Mouse (Mus musculus) embryonic stem cell, embryonic (primary cell): ENCODE measurements around the gene Ppp1r12a.

ENCODE experiments used
- CTCF ChIA-PET, 4 experiments: fragments of 300-600 bp in 2 of 4; fragments of 350-600 bp in 2 of 4; sonication (Branson Sonifier 250); formaldehyde crosslinking; loops; one replicate each; lab custom pipeline; 2022; ENCODE audit warnings: inconsistent platforms in 2 of 4; lab: Charles Lee
- POLR2A ChIA-PET, 4 experiments: fragments of 300-600 bp in 2 of 4; fragments of 350-600 bp in 2 of 4; sonication (Branson Sonifier 250); formaldehyde crosslinking; loops; one replicate each; lab custom pipeline; 2022; ENCODE audit warnings: antibody characterized with exemption in 4 of 4, inconsistent platforms in 1 of 4; lab: Charles Lee

The Ppp1r12a gene

GRCm38 (mm10) chr10:108155042-108155686 lies 6.8 kb upstream of the Ppp1r12a start:
- CTCF ChIA-PET = interaction anchor here in 1 of 4 experiments (0.7 kb wide), 1 partner anchor 297 kb away, joined by 6 read pairs; no protein-coding TSS in a partner anchor
- POLR2A ChIA-PET = interaction anchor here in 1 of 4 experiments (1.4 kb wide), 1 partner anchor 144 kb away, joined by 3 read pairs; no protein-coding TSS in a partner anchor

- ChIA-PET CTCF (interaction anchor here in 1 of 4 experiments (0.7 kb wide), 1 partner anchor 297 kb away, joined by 6 read pairs; no protein-coding TSS in a partner anchor), POLR2A (interaction anchor here in 2 of 4 experiments (0.6 to 1.4 kb wide), 2 partner anchors 137 to 143 kb away, joined by 3 read pairs; no protein-coding TSS in a partner anchor)
These were observed 6.3 kb upstream of the Ppp1r12a start for GRCm38 (mm10) chr10:108155687-108156067.

- ChIA-PET POLR2A (interaction anchor here in 2 of 4 experiments (0.6 to 1.4 kb wide), 3 partner anchors 28 to 143 kb away, joined by 3 read pairs; no protein-coding TSS in a partner anchor), CTCF (no interaction called here)
These were observed 5.9 kb upstream of the Ppp1r12a start for GRCm38 (mm10) chr10:108156128-108156527.

DNA sequence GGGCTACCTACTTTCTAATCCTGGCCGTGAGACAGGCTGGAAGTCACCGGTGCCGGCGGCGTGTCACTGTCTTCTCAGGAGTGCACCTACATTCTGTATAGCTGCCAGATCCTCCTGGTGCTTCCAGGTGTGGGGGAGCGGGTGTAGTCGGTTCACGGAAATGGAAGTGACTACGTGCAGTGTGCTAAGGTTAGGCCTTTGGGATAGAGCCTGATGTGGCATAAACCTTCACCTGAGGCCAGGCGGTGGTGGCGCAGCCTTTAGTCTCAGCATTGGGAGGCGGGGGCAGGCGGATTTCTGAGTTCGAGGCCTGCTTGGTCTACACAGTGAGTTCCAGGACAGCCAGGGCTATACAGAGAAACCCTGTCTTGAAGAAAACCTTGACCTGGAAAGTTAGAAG lies 3.0 kb upstream of the Ppp1r12a start:
- POLR2A ChIA-PET = interaction anchor here in 2 of 4 experiments (0.6 to 1.0 kb wide), 3 partner anchors 12 to 268 kb away, joined by 3 to 4 read pairs (median 3); no protein-coding TSS in a partner anchor
- CTCF ChIA-PET = no interaction called here

GRCm38 (mm10) chr10:108162297-108163020 lies 466 bp downstream of the Ppp1r12a start:
- ChIA-PET CTCF (interaction anchor here in 1 of 4 experiments (0.6 kb wide), 1 partner anchor 1660 kb away, joined by 6 read pairs; no protein-coding TSS in a partner anchor), POLR2A (interaction anchor here (0.9 to 4.3 kb wide), 53 partner anchors 9 to 271 kb away, joined by 3 to 34 read pairs (median 5); partner anchors contain the start of gene Pawr (in 3 of the 4))

DNA sequence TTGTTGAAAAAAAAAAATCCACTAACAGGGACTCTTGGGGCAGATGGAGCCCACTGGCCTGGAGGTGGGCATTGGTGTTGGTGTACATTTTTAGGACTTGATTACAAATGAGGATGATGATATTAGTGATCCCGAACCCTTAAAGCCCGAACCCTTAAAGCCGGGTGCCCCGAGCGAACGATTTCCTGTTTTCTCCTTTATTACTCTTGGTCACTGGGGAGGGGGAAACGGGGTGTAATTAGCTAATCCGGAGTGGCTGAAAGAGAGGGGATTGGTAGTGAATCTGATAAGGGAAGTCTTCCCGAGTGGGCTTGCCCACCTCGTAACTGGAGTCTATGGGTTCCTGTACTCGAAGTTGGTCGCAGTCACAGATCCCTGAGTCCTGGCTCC lies 1.0 kb downstream of the Ppp1r12a start:
- CTCF ChIA-PET = no interaction called here
- POLR2A ChIA-PET = interaction anchor here in 2 of 4 experiments (1.0 to 4.3 kb wide), 15 partner anchors 8 to 169 kb away, joined by 3 to 34 read pairs (median 7); partner anchors contain the start of gene Pawr (in 1 of the 2)

- POLR2A ChIA-PET = interaction anchor here in 2 of 4 experiments (1.0 to 4.3 kb wide), 8 partner anchors 8 to 136 kb away, joined by 3 to 34 read pairs (median 8); no protein-coding TSS in a partner anchor
- CTCF ChIA-PET = no interaction called here
These were observed 1.5 kb downstream of the Ppp1r12a start for GRCm38 (mm10) chr10:108163451-108163850.

DNA sequence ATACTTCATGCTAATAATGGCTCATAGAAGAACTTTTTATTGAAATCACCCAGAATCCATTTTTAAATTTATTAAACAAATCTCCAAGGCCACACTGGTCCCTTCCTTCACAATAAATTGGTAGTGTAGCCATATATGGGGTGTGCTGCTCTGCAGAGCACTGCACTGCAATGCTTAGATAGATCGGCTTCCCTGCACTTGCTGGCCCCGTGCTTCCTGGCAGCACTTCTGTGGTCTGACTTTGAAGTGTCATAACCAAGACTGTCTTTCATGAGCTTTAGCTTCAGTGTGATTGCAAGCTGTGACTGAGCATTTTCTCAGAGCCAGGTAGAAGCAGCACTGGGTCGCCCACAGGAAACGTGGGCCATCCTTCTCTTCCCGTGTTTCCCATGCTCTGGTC lies 5.8 kb downstream of the Ppp1r12a start:
- POLR2A ChIA-PET = interaction anchor here in 1 of 4 experiments (1.1 to 2.6 kb wide), 3 partner anchors 12 to 124 kb away, joined by 3 to 11 read pairs (median 4); no protein-coding TSS in a partner anchor

GRCm38 (mm10) chr10:108170818-108171217 lies 8.8 kb downstream of the Ppp1r12a start:
- CTCF ChIA-PET = no interaction called here
- POLR2A ChIA-PET = interaction anchor here (0.6 to 4.2 kb wide), 4 partner anchors 8 to 75 kb away, joined by 3 to 23 read pairs (median 4); partner anchors contain the start of gene Ppp1r12a (in 1 of the 4)

More for the DNA sequence above, 5.8 kb downstream of the Ppp1r12a start:
- CTCF ChIA-PET = no interaction called here

GRCm38 (mm10) chr10:108171637-108172036 lies 9.6 kb downstream of the Ppp1r12a start:
- POLR2A ChIA-PET = interaction anchor here (0.6 to 4.2 kb wide), 5 partner anchors 8 to 265 kb away, joined by 3 to 23 read pairs (median 4); partner anchors contain the start of gene Ppp1r12a (in 2 of the 4)
- CTCF ChIA-PET = no interaction called here

DNA sequence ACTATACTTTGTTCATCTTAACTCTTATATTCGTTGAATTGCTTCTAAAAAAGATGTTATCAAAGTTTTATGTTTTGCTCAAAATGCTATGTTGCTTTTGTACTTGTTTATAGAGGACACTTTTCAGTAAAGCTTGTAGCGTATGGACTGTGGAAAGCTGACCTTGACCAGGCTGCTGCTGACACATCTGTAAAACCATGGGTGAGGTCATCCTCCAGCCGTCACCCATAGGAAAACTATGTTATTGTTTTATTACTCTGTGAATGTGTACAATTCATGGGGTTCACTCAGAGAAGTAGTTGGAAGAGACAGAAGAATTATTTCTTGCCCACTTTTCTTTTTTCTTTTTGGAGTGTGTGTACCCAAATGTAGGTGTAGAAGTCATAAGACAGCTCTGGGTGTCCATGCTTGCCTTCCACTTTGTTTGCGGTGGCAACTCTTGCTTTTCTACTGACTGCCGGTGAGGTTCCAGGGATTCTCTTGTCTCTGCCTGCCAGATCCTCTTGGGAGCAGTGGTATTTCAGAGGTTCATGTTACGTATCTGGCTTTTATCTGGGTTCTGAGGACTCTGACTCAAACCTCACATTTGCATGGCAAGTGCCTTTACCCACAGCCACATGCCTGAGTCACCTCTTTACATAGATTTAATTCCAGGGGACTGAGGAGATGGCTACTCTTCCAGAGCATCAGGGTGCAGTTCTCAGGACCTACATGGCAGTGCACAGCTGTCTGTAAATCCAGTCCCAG lies 11.0 kb downstream of the Ppp1r12a start:
- ChIA-PET POLR2A (interaction anchor here in 3 of 4 experiments (0.9 to 4.2 kb wide), 6 partner anchors 11 to 126 kb away, joined by 3 to 23 read pairs (median 5); partner anchors contain the start of gene Ppp1r12a (in 3 of the 3)), CTCF (no interaction called here)

DNA sequence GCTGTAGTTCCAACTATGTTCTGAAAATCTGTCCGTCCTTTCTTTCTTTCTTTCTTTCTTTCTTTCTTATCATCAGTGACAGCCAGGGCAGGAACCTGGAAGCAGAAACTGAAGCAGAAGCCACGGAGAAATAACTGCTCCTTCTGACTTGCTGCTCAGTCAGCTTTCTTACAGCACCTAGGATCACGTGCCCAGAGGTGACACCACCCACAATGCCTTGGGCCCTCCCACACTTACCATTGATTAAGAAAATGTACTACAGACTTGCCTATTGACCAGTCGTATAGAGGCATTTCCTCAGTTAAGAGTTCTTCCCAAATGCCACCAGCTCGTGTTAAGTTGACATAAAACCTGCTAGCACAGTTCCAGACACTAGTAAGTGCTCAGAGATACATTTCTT lies 12.1 kb downstream of the Ppp1r12a start:
- ChIA-PET POLR2A (interaction anchor here in 2 of 4 experiments (0.7 to 2.3 kb wide), 4 partner anchors 9 to 12 kb away, joined by 3 to 9 read pairs (median 4); partner anchors contain the start of gene Ppp1r12a (in 1 of the 2)), CTCF (no interaction called here)

GRCm38 (mm10) chr10:108175885-108176284 lies 13.9 kb downstream of the Ppp1r12a start:
- POLR2A ChIA-PET = interaction anchor here in 1 of 4 experiments (1.5 to 2.3 kb wide), 3 partner anchors 11 to 14 kb away, joined by 4 to 9 read pairs (median 7); partner anchors contain the start of gene Ppp1r12a
- CTCF ChIA-PET = interaction anchor here in 1 of 4 experiments (1.2 kb wide), 1 partner anchor 8 kb away, joined by 3 read pairs; no protein-coding TSS in a partner anchor

GRCm38 (mm10) chr10:108178285-108178848 lies 16.4 kb downstream of the Ppp1r12a start:
- ChIA-PET CTCF (interaction anchor here in 1 of 4 experiments (0.6 kb wide), 1 partner anchor 24 kb away, joined by 3 read pairs; no protein-coding TSS in a partner anchor), POLR2A (interaction anchor here in 2 of 4 experiments (1.3 to 4.2 kb wide), 6 partner anchors 9 to 17 kb away, joined by 3 to 27 read pairs (median 10); partner anchors contain the start of gene Ppp1r12a (in 1 of the 2))

DNA sequence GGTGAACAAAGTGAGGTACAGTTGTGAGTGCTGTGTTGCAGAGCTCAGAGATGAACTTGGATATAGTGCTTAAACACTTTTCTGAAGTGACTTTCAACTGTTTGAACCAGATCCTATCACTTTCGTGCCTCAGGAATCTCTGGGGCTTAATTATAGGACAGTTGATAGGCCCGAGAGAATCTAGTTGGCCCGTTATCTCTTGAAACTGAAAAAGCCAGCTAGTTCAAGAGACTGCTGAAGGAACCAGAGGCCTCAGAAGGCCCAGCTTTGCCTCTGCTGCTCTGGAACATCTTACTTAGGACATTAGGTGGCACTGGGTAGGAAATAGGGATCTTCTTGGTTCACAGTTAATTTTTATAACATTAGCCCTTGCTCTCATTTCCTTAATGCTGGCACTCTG lies 17.4 kb downstream of the Ppp1r12a start:
- ChIA-PET POLR2A (interaction anchor here in 2 of 4 experiments (1.3 to 4.2 kb wide), 8 partner anchors 8 to 18 kb away, joined by 3 to 27 read pairs (median 8); partner anchors contain the start of gene Ppp1r12a (in 2 of the 2)), CTCF (interaction anchor here in 1 of 4 experiments (1.0 kb wide), 1 partner anchor 267 kb away, joined by 3 read pairs; no protein-coding TSS in a partner anchor)

- ChIA-PET POLR2A (interaction anchor here in 3 of 4 experiments (0.7 to 4.2 kb wide), 8 partner anchors 9 to 64 kb away, joined by 4 to 27 read pairs (median 8); partner anchors contain the start of gene Ppp1r12a (in 2 of the 3)), CTCF (no interaction called here)
These were observed 18.3 kb downstream of the Ppp1r12a start for GRCm38 (mm10) chr10:108180313-108180712.

DNA sequence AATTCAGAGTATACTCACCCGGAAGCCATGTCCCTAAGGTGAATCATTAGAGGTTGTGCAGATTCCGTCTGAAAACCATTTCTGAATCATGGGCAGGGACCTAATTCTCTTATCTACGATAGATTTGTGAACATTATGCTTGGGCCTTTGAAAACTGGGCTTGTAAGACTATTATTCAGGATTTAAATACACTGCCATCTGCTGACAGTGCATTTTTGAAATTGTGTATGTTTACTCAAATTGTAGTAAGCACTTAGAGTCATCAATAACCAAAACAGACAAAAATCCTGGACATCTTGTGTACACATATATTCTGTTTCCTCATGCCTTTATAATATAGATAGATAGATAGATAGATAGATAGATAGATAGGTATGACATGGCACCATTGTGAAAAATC lies 19.9 kb downstream of the Ppp1r12a start:
- CTCF ChIA-PET = no interaction called here
- POLR2A ChIA-PET = interaction anchor here in 1 of 4 experiments (1.1 to 1.8 kb wide), 3 partner anchors 10 to 21 kb away, joined by 3 to 6 read pairs (median 4); no protein-coding TSS in a partner anchor
